Mouse (Mus musculus): ENCODE data around the gene Supt3. TPM values are rescaled to one million over a fixed set of nuclear protein-coding genes. Genes with fewer than 3 reads are reported as not detected.
A peak's percentile ranks its signal among the peaks of the same experiment; 100 is the strongest.

Supt3 gene
- polyA plus RNA-seq, 1 experiment from 2014 or later, result 27.0 TPM

DNA sequence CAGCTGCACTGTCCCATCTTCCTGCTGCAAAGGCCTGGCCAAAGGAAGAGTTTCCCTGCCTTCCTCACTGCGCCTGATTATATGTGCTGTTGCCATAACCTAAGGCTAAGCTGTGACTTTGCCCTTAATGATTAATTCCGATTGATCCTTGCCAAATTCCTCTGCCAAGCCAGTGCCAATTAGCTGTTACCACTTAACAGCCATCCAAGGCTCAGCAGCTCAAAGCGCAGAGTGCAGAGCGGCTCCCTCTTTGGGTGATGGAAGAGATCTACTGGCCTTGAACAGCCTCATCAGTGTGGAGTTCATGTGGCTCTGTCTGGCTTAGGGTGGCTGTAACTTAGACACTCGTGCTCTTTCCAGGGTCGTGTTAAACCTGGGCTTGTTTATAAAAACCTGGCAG, 366.1 kb downstream of the Supt3 start:
- H3K9ac ChIP-seq (replicated peaks; ENCODE audit: low read depth, low read length), result no peak overlapping the region
- no peak for ATAC-seq (ENCODE audit: insufficient number of reproducible peaks, insufficient read depth, low FRiP score, low read depth)
- H3K27ac ChIP-seq (ENCODE audit: low read length), result no peak overlapping the region
- H3K4me3 ChIP-seq (ENCODE audit: low read depth, low read length), result no peak overlapping the region
- H3K4me1 ChIP-seq (ENCODE audit: control insufficient read depth, insufficient read depth, low read length), result no peaks in the 10 kb centered on the region
- H3K27me3 ChIP-seq (ENCODE audit: control insufficient read depth, insufficient read depth, low read length), result no peaks in the 10 kb centered on the region
- 77% methylated on average over 6 of the region's 6 CpGs for WGBS
- no peaks in the 10 kb centered on the region for H3K36me3 ChIP-seq (ENCODE audit: control insufficient read depth, insufficient read depth, low read length)
- H3K4me2 ChIP-seq (replicated peaks; ENCODE audit: low read depth, low read length), result no peak overlapping the region
- H3K9me3 ChIP-seq (ENCODE audit: control insufficient read depth, low read depth, low read length), result no peaks in the 10 kb centered on the region

- H3K27ac ChIP-seq (ENCODE audit: low read length), result no peak overlapping the region
- no peaks in the 10 kb centered on the region for H3K9me3 ChIP-seq (ENCODE audit: control insufficient read depth, low read depth, low read length)
These were observed 367.7 kb downstream of the Supt3 start for GRCm38 (mm10) chr17:45144656-45145055.

GRCm38 (mm10) chr17:45151312-45151929, 374.5 kb downstream of the Supt3 start:
- 86% methylated on average over 17 of the region's 17 CpGs for WGBS
- Histone ChIP-seq H3K4me1 (ENCODE audit: control insufficient read depth, insufficient read depth, low read length) (no peaks in the 10 kb centered on the region), H3K36me3 (ENCODE audit: control insufficient read depth, insufficient read depth, low read length) (no peaks in the 10 kb centered on the region), H3K9ac (replicated peaks; ENCODE audit: low read depth, low read length) (no peak overlapping the region), H3K4me3 (ENCODE audit: low read depth, low read length) (no peak overlapping the region), H3K9me3 (ENCODE audit: control insufficient read depth, low read depth, low read length) (no peaks in the 10 kb centered on the region), H3K27me3 (ENCODE audit: control insufficient read depth, insufficient read depth, low read length) (no peaks in the 10 kb centered on the region), H3K4me2 (replicated peaks; ENCODE audit: low read depth, low read length) (no peak overlapping the region), H3K27ac (ENCODE audit: low read length) (no peak overlapping the region)
- no peak for ATAC-seq (ENCODE audit: insufficient number of reproducible peaks, insufficient read depth, low FRiP score, low read depth)

More at GRCm38 (mm10) chr17:45144656-45145055, 367.7 kb downstream of the Supt3 start:
- Histone ChIP-seq H3K9ac (replicated peaks; ENCODE audit: low read depth, low read length) (no peak overlapping the region), H3K27me3 (ENCODE audit: control insufficient read depth, insufficient read depth, low read length) (no peaks in the 10 kb centered on the region), H3K36me3 (ENCODE audit: control insufficient read depth, insufficient read depth, low read length) (no peaks in the 10 kb centered on the region), H3K4me3 (ENCODE audit: low read depth, low read length) (no peak overlapping the region), H3K4me2 (replicated peaks; ENCODE audit: low read depth, low read length) (no peak overlapping the region), H3K4me1 (ENCODE audit: control insufficient read depth, insufficient read depth, low read length) (no peaks in the 10 kb centered on the region)
- no peak for ATAC-seq (ENCODE audit: insufficient number of reproducible peaks, insufficient read depth, low FRiP score, low read depth)
- WGBS, result 78% methylated on average over 14 of the region's 14 CpGs

DNA sequence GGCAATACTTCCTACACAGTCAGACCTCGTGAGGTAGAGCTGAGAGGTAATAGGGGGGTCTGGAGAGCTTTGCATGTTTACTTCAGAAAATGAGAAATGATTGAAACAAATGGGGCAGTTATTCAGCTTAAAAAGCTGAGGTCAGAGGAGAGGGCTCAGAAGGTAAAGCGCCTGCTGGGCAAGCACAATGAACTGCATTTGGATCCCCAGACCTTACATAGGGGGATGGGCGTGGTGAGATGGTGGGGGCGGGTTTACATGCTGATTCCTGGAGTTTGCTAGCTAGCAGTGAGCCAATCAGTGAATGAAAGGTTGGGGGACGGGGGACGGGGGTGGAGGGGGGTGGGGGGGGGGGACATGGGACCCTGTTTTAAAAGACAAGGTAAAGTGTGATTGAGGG, 376.8 kb downstream of the Supt3 start:
- Histone ChIP-seq H3K36me3 (ENCODE audit: control insufficient read depth, insufficient read depth, low read length) (no peaks in the 10 kb centered on the region), H3K4me2 (replicated peaks; ENCODE audit: low read depth, low read length) (no peak overlapping the region), H3K4me3 (ENCODE audit: low read depth, low read length) (no peak overlapping the region), H3K4me1 (ENCODE audit: control insufficient read depth, insufficient read depth, low read length) (no peaks in the 10 kb centered on the region), H3K27ac (ENCODE audit: low read length) (no peak overlapping the region), H3K27me3 (ENCODE audit: control insufficient read depth, insufficient read depth, low read length) (no peaks in the 10 kb centered on the region), H3K9me3 (ENCODE audit: control insufficient read depth, low read depth, low read length) (no peaks in the 10 kb centered on the region), H3K9ac (replicated peaks; ENCODE audit: low read depth, low read length) (no peak overlapping the region)
- 19% methylated on average over 6 of the region's 6 CpGs for WGBS
- ATAC-seq (ENCODE audit: insufficient number of reproducible peaks, insufficient read depth, low FRiP score, low read depth), result no peak

GRCm38 (mm10) chr17:45158171-45158691, 381.3 kb downstream of the Supt3 start:
- Histone ChIP-seq H3K27me3 (ENCODE audit: control insufficient read depth, insufficient read depth, low read length) (no peaks in the 10 kb centered on the region), H3K27ac (ENCODE audit: low read length) (no peak overlapping the region), H3K4me2 (replicated peaks; ENCODE audit: low read depth, low read length) (no peak overlapping the region), H3K9ac (replicated peaks; ENCODE audit: low read depth, low read length) (no peak overlapping the region), H3K4me1 (ENCODE audit: control insufficient read depth, insufficient read depth, low read length) (no peaks in the 10 kb centered on the region), H3K36me3 (ENCODE audit: control insufficient read depth, insufficient read depth, low read length) (no peaks in the 10 kb centered on the region), H3K4me3 (ENCODE audit: low read depth, low read length) (no peak overlapping the region), H3K9me3 (ENCODE audit: control insufficient read depth, low read depth, low read length) (no peaks in the 10 kb centered on the region)
- 70% methylated on average over 16 of the region's 16 CpGs for WGBS
- no peak for ATAC-seq (ENCODE audit: insufficient number of reproducible peaks, insufficient read depth, low FRiP score, low read depth)

GRCm38 (mm10) chr17:45160651-45161050, 383.7 kb downstream of the Supt3 start:
- Histone ChIP-seq H3K4me3 (ENCODE audit: low read depth, low read length) (no peak overlapping the region), H3K36me3 (ENCODE audit: control insufficient read depth, insufficient read depth, low read length) (no peaks in the 10 kb centered on the region), H3K4me2 (replicated peaks; ENCODE audit: low read depth, low read length) (no peak overlapping the region), H3K27ac (ENCODE audit: low read length) (no peak overlapping the region), H3K27me3 (ENCODE audit: control insufficient read depth, insufficient read depth, low read length) (no peaks in the 10 kb centered on the region), H3K9ac (replicated peaks; ENCODE audit: low read depth, low read length) (no peak overlapping the region), H3K4me1 (ENCODE audit: control insufficient read depth, insufficient read depth, low read length) (peaks cover 6% of the 10 kb centered on the region; the same call in 1 of the 2 replicates), H3K9me3 (ENCODE audit: control insufficient read depth, low read depth, low read length) (no peaks in the 10 kb centered on the region)
- ATAC-seq (ENCODE audit: insufficient number of reproducible peaks, insufficient read depth, low FRiP score, low read depth), result no peak
- WGBS, result 91% methylated on average over 6 of the region's 6 CpGs

- ATAC-seq (ENCODE audit: insufficient number of reproducible peaks, insufficient read depth, low FRiP score, low read depth), result peak; percentile 74; the same call in 1 of the 2 replicates
These were observed 388.8 kb downstream of the Supt3 start for GRCm38 (mm10) chr17:45165741-45166140.

More at GRCm38 (mm10) chr17:45165741-45166140, 388.8 kb downstream of the Supt3 start:
- WGBS, result 22% methylated on average over 4 of the region's 4 CpGs
- no peak overlapping the region for H3K4me2 ChIP-seq (replicated peaks; ENCODE audit: low read depth, low read length)
- H3K36me3 ChIP-seq (ENCODE audit: control insufficient read depth, insufficient read depth, low read length), result no peaks in the 10 kb centered on the region
- H3K4me3 ChIP-seq (ENCODE audit: low read depth, low read length), result no peak overlapping the region
- peaks cover 11% of the 10 kb centered on the region; the same call in 1 of the 2 replicates for H3K4me1 ChIP-seq (ENCODE audit: control insufficient read depth, insufficient read depth, low read length)
- no peak overlapping the region for H3K27ac ChIP-seq (ENCODE audit: low read length)
- no peaks in the 10 kb centered on the region for H3K27me3 ChIP-seq (ENCODE audit: control insufficient read depth, insufficient read depth, low read length)
- H3K9me3 ChIP-seq (ENCODE audit: control insufficient read depth, low read depth, low read length), result no peaks in the 10 kb centered on the region
- no peak overlapping the region for H3K9ac ChIP-seq (replicated peaks; ENCODE audit: low read depth, low read length)

Measured in stomach, embryonic 14.5 days (tissue).